Mouse (Mus musculus): ENCODE data around the gene Sh3tc1. TPM values are rescaled to one million over a fixed set of nuclear protein-coding genes. Genes with fewer than 3 reads are reported as not detected.
A peak's percentile ranks its signal among the peaks of the same experiment; 100 is the strongest.

Sh3tc1 gene
- total RNA-seq, 2 experiments from 2014 or later = 4.1 to 5.5 TPM

GRCm38 (mm10) chr5:35723900-35724299 lies 15.9 kb downstream of the Sh3tc1 start:
- ATAC-seq (replicated peaks; ENCODE audit: poor library complexity) = no peak

- ATAC-seq (replicated peaks; ENCODE audit: poor library complexity) = no peak
Observed at GRCm38 (mm10) chr5:35722654-35723053, 17.1 kb downstream of the Sh3tc1 start.

GRCm38 (mm10) chr5:35721933-35722332 lies 17.9 kb downstream of the Sh3tc1 start:
- no peak for ATAC-seq (replicated peaks; ENCODE audit: poor library complexity)

GRCm38 (mm10) chr5:35719880-35720279 lies 19.9 kb downstream of the Sh3tc1 start:
- ATAC-seq (replicated peaks; ENCODE audit: poor library complexity) = no peak

- no peak for ATAC-seq (replicated peaks; ENCODE audit: poor library complexity)
Observed at GRCm38 (mm10) chr5:35719343-35719742, 20.4 kb downstream of the Sh3tc1 start.

GRCm38 (mm10) chr5:35718817-35719216 lies 21.0 kb downstream of the Sh3tc1 start:
- no peak for ATAC-seq (replicated peaks; ENCODE audit: poor library complexity)

GRCm38 (mm10) chr5:35717946-35718345 lies 21.8 kb downstream of the Sh3tc1 start:
- no peak for ATAC-seq (replicated peaks; ENCODE audit: poor library complexity)

- no peak for ATAC-seq (replicated peaks; ENCODE audit: poor library complexity)
Observed at GRCm38 (mm10) chr5:35717455-35717854, 22.3 kb downstream of the Sh3tc1 start.

GRCm38 (mm10) chr5:35713649-35714354 lies 26.0 kb downstream of the Sh3tc1 start:
- peak; percentile 95 for ATAC-seq (replicated peaks; ENCODE audit: poor library complexity)

GRCm38 (mm10) chr5:35712517-35712916 lies 27.3 kb downstream of the Sh3tc1 start:
- ATAC-seq (replicated peaks; ENCODE audit: poor library complexity) = no peak

- ATAC-seq (replicated peaks; ENCODE audit: poor library complexity) = no peak
Observed at GRCm38 (mm10) chr5:35710931-35711330, 28.9 kb downstream of the Sh3tc1 start.

GRCm38 (mm10) chr5:35710481-35710880 lies 29.3 kb downstream of the Sh3tc1 start:
- ATAC-seq (replicated peaks; ENCODE audit: poor library complexity) = no peak

- no peak for ATAC-seq (replicated peaks; ENCODE audit: poor library complexity)
Observed at GRCm38 (mm10) chr5:35705411-35705810, 34.4 kb downstream of the Sh3tc1 start.

GRCm38 (mm10) chr5:35703814-35704213 lies 36.0 kb downstream of the Sh3tc1 start:
- no peak for ATAC-seq (replicated peaks; ENCODE audit: poor library complexity)

- ATAC-seq (replicated peaks; ENCODE audit: poor library complexity) = no peak
Observed at GRCm38 (mm10) chr5:35703183-35703582, 36.6 kb downstream of the Sh3tc1 start.

GRCm38 (mm10) chr5:35702582-35703140 lies 37.1 kb downstream of the Sh3tc1 start:
- no peak for ATAC-seq (replicated peaks; ENCODE audit: poor library complexity)

- peak; percentile 81 for ATAC-seq (replicated peaks; ENCODE audit: poor library complexity)
Observed at GRCm38 (mm10) chr5:35701042-35701441, 38.7 kb downstream of the Sh3tc1 start.

- peak; percentile 42; the same call in 1 of the 2 replicates for ATAC-seq (replicated peaks; ENCODE audit: poor library complexity)
Observed at GRCm38 (mm10) chr5:35695815-35696214, 44.0 kb downstream of the Sh3tc1 start.

GRCm38 (mm10) chr5:35693638-35694037 lies 46.1 kb downstream of the Sh3tc1 start:
- peak; percentile 71 for ATAC-seq (replicated peaks; ENCODE audit: poor library complexity)

- ATAC-seq (replicated peaks; ENCODE audit: poor library complexity) = no peak
Observed at GRCm38 (mm10) chr5:35691246-35691645, 48.5 kb downstream of the Sh3tc1 start.

- no peak for ATAC-seq (replicated peaks; ENCODE audit: poor library complexity)
Observed at GRCm38 (mm10) chr5:35690485-35691165, 49.2 kb downstream of the Sh3tc1 start.

GRCm38 (mm10) chr5:35689374-35689773 lies 50.4 kb downstream of the Sh3tc1 start:
- ATAC-seq (replicated peaks; ENCODE audit: poor library complexity) = no peak

All from megakaryocyte progenitor cell, adult 5-6 weeks (primary cell).